Mouse (Mus musculus): Measurements from ENCODE around the gene Smtnl1.
A peak's percentile ranks its signal among the peaks of the same experiment; 100 is the strongest.

DNA sequence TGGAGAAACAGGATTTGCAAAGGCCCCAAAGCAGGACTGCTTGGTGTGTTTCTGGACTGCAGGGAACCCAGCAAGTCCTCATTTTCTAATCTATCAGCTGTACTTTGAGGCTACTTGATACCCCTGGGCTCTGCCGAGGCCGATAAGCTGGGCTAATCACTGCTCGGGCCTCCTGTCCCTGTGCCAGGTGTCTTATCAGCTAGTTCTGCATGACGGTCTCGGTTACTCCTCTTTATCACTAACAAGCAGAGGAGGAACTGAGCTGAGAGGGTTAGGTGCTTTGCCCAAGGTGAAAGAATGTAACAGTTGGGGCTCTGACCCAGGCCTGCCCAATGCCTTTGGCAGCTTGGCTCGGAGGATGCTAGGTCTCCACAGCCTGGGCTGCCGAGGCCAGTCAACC, 10.6 kb downstream of the Smtnl1 start:
- TF ChIP-seq CTCF (IDR thresholded peaks at IDR 0.05; ENCODE audit: low read depth) (no peak), EP300 (IDR thresholded peaks at IDR 0.05; ENCODE audit: low read depth) (peak; percentile 100)

Measured in liver, embryonic 14.5 days (tissue).